Mouse (Mus musculus) heart, embryonic 11.5 days (tissue): Measurements from ENCODE around the gene Mzf1. TPM values are rescaled to one million over a fixed set of nuclear protein-coding genes. Genes with fewer than 3 reads are reported as not detected.

ENCODE experiments used
- ATAC-seq: fragments of 200-750 bp; cut with Nextera tagmentation; replicated peaks from 2 replicates; pipeline ENCODE4 v1.8.0; 2017; ENCODE audit warnings: moderate library complexity; ENCODE audit not compliant: insufficient number of reproducible peaks, low FRiP score, low TSS enrichment
- H3K27ac ChIP-seq: fragments of 300-500 bp; sonication (generic); 2 replicates; pipeline ENCODE4 v1.5.1; 2014; ENCODE audit warnings: mild to moderate bottlenecking, low read depth, low read length
- H3K27me3 ChIP-seq: fragments of 300-500 bp; sonication (generic); 2 replicates; pipeline ENCODE4 v1.6.1; 2014; ENCODE audit warnings: mild to moderate bottlenecking, low read length, mixed read lengths; ENCODE audit not compliant: control insufficient read depth, insufficient read depth
- H3K36me3 ChIP-seq: fragments of 300-500 bp; sonication (generic); 2 replicates; pipeline ENCODE4 v1.6.1; 2014; ENCODE audit warnings: mild to moderate bottlenecking, low read length, moderate library complexity, mixed read lengths; ENCODE audit not compliant: control insufficient read depth, insufficient read depth
- H3K4me1 ChIP-seq: fragments of 300-500 bp; sonication (generic); 2 replicates; pipeline ENCODE4 v1.6.1; 2014; ENCODE audit warnings: low read length; ENCODE audit not compliant: control insufficient read depth, insufficient read depth
- H3K4me2 ChIP-seq: fragments of 300-500 bp; sonication (generic); 2 replicates; pipeline ENCODE4 v1.6.1; 2014; ENCODE audit warnings: mild to moderate bottlenecking, moderate library complexity
- H3K4me3 ChIP-seq: fragments of 300-500 bp; sonication (generic); 2 replicates; pipeline ENCODE4 v1.5.1; 2014; ENCODE audit warnings: low read depth, low read length
- H3K9ac ChIP-seq: fragments of 300-500 bp; sonication (generic); 2 replicates; pipeline ENCODE4 v1.6.1; 2014; ENCODE audit warnings: mild to moderate bottlenecking, low read depth, low read length, moderate library complexity
- H3K9me3 ChIP-seq: fragments of 300-500 bp; sonication (generic); replicated peaks from 2 replicates; pipeline ENCODE4 v1.6.1; 2016; ENCODE audit warnings: low read length; ENCODE audit not compliant: control insufficient read depth
- WGBS: fragments of 180-500 bp; shearing (Covaris S2); extraction: QIAGEN DNeasy Blood & Tissue Kit; methylation state at CpG from one replicate; pipeline ENCODE4 v1.1.7; 2014; ENCODE audit not compliant: insufficient replicate concordance; 5-methylcytosine and 5-hydroxymethylcytosine counted together
- polyA plus RNA-seq: library from polyadenylated mRNA; unstranded; fragments of >200 nt; fragmentation: Nextera tagmentation; extraction: Ambion mirVana; gene quantifications from 2 replicates; pipeline ENCODE4 v1.2.1, GENCODE M21; 2014

The Mzf1 gene
- polyA plus RNA-seq, 1 experiment from 2014 or later: 1.7 TPM

DNA sequence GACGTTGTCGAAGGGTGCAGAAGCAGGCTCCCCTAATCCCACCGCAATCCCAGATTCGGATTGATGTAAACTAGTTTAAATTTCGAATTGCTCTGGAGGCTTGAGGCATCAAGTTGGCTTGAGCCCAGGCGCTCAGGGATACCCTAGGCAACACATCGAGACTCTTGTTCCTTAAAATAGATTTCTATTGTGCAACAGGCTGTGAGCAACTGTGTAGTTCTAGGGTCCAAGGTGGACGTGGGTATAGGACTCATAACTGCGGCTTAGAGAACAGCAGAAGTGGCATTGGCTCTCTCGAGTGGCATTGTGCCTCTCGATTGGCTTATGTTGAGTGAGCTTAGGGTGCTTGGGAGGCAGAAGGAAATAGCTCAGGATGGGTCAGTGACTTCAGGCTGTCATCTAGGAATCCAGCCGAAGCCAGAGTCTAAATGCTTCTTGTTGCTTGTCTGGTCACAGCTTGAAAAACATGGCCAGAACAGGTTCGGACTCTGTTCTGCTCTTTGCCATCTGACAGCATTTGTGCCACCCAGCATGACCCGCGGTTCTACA is 15.9 kb downstream of the Mzf1 start:
- Histone ChIP-seq H3K4me3 (peak overlapping the region; percentile 81), H3K9ac (peak overlapping the region; percentile 97), H3K27ac (peak overlapping the region; percentile 99), H3K4me2 (peak overlapping the region; percentile 69), H3K27me3 (peaks cover 16% of the 10 kb centered on the region), H3K9me3 (peaks cover 9% of the 10 kb centered on the region), H3K4me1 (peaks cover 16% of the 10 kb centered on the region), H3K36me3 (peaks cover 14% of the 10 kb centered on the region)
- ATAC-seq: no peak
- 17% methylated on average over 15 of the region's 15 CpGs for WGBS

DNA sequence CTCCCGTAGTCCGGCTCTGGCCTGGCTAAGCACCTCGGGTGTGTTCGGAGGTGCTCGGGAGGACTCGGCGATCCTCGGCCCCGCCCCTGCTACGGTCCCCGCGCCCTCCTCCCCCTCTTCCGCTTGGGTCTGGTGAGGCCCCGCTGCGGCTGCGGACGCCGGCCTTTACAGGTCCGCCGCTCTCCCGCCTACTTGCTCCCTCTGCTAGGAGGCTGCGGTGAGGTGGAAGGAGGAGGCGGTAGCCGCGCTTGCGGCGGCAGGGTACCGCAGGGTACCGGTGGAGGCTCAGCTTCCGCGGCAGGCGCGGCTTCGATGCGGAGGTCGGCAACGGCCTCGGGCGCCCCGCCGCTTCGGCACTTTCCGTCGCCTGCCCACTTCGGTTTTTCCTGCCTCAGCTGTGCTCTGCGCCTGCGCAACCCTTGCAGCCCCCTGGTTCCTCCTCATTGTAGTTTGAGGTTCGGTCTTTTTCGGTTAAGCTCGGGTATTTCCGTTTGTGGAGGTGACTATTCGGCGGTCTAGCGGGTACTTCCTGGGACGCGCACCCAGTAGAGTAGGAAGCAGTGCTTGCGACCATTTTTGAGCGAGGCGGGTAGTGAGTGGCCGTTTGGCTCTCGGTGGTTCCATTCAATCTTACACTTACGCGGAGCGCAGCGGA is 16.5 kb downstream of the Mzf1 start, which contains the start of gene Ube2m:
TSS of gene Ube2m (minus strand) at position 375 of the 655 bp plus-strand sequence.
- Histone ChIP-seq H3K9me3 (peaks cover 4% of the 10 kb centered on the region; the same call in 1 of the 2 replicates), H3K4me1 (peaks cover 20% of the 10 kb centered on the region), H3K27me3 (peaks cover 10% of the 10 kb centered on the region), H3K36me3 (peaks cover 14% of the 10 kb centered on the region), H3K9ac (peak within 1 kb of the TSS; percentile 97), H3K4me2 (peak within 1 kb of the TSS; percentile 69), H3K27ac (peak within 1 kb of the TSS; percentile 99), H3K4me3 (peak within 1 kb of the TSS; percentile 81)
- peak; percentile 91 for ATAC-seq
- WGBS: under 1% methylated on average over 59 of the region's 65 CpGs

- Histone ChIP-seq H3K4me2 (peak overlapping the region; percentile 69), H3K9ac (peak overlapping the region; percentile 97), H3K36me3 (peaks cover 17% of the 10 kb centered on the region), H3K27ac (peak overlapping the region; percentile 99), H3K4me3 (peak overlapping the region; percentile 81), H3K27me3 (peaks cover 3% of the 10 kb centered on the region; the same call in 1 of the 2 replicates), H3K9me3 (no peaks in the 10 kb centered on the region; the same call in 1 of the 2 replicates), H3K4me1 (peaks cover 21% of the 10 kb centered on the region)
- peak; percentile 5; the same call in 1 of the 2 replicates for ATAC-seq
- under 1% methylated on average over 32 of the region's 33 CpGs for WGBS
Observed at GRCm38 (mm10) chr7:13037366-13037765, 17.2 kb downstream of the Mzf1 start.

- H3K27me3 ChIP-seq: no peaks in the 10 kb centered on the region
- peaks cover 21% of the 10 kb centered on the region for H3K4me1 ChIP-seq
- H3K4me3 ChIP-seq: peak overlapping the region; percentile 81
- no peak for ATAC-seq
- H3K27ac ChIP-seq: no peak overlapping the region; the same call in 1 of the 2 replicates
- peak overlapping the region; percentile 69 for H3K4me2 ChIP-seq
- 28% methylated on average over 4 of the region's 4 CpGs for WGBS
- peak overlapping the region; percentile 97 for H3K9ac ChIP-seq
- no peaks in the 10 kb centered on the region for H3K9me3 ChIP-seq
- H3K36me3 ChIP-seq: peaks cover 19% of the 10 kb centered on the region
Observed at GRCm38 (mm10) chr7:13036806-13037205, 17.8 kb downstream of the Mzf1 start.

DNA sequence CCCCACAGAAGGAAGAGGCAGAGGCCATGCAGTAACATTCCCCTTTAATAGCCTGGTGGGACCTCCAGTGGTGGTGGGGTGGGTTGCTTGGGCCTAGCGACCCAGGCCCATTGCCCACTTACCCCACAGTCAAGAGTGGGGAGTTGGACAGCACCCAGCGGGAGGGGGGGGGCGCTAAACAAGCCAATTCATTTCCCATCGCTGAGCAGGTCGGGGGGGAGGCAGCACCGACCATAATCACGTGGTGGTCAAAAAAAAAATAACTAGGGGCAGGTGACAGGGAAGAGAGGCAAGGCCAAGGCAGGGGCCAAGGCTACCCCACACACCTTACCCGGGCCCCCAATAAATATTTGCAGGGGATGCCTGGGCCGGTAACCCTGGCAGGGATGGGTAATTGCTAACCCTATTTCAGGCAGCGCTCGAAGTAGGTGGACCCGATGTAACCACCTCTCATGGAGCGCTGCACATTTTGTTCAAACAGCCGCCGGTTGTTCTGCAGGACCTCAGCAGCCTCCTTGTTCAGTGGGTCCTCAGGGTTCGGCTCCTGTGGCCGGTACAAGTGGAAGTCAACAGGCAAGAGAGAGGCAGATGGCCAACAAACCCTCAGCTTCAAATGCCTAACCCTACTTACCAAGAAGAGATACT is 19.2 kb downstream of the Mzf1 start:
- Histone ChIP-seq H3K4me2 (peak overlapping the region; percentile 82), H3K4me1 (peaks cover 21% of the 10 kb centered on the region), H3K27me3 (no peaks in the 10 kb centered on the region), H3K9me3 (no peaks in the 10 kb centered on the region), H3K4me3 (peak overlapping the region; percentile 55), H3K27ac (peak overlapping the region; percentile 23), H3K9ac (0 out of 2 replicates have a peak overlapping the region, but pooled peaks have one; percentile 23), H3K36me3 (peaks cover 27% of the 10 kb centered on the region)
- no peak for ATAC-seq
- WGBS: 87% methylated on average over 17 of the region's 17 CpGs

DNA sequence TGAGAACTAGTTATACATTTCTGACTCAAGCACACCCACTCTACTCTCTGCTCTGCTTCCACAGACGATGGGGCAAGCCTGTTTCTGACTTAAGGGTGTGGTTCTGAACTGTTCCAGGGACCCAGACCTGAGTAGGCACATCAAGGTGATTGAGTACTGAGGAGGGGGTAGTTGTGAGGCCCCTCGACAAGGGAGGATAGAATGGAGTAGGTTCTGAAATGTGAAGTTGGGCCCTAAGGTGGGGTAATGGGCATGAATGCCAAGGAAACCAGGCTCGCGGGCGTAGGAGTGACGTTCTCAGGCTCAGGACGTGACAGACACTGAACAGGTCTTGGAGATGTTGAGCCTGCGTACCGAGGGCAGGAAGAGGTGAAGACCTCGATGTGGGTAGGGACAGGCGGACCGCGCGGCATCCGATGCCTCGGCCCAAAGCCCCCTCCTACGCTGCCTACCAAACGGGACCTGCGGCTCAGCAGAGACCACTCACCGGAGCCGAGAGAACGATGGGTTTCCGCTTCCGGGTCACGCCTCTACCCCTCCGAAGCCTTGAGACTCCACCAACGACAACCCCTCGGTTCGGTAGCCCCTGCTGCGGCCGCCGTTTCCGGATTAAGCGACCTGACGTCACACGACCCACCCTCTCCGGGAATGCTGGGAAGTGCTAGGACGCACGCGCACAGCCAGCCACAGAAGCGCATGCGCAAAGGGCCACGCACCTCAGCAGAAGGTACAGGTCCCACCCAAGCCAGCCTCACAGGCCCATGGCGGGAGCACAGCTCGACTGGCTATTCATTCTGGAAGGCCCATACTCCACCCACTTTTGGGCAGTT is 20.2 kb downstream of the Mzf1 start, which contains the start of gene Chmp2a:
TSS of gene Chmp2a (minus strand) at position 660 of the 830 bp plus-strand sequence.
- no peaks in the 10 kb centered on the region for H3K9me3 ChIP-seq
- H3K4me1 ChIP-seq: peaks cover 21% of the 10 kb centered on the region
- ATAC-seq: peak; percentile 74
- H3K36me3 ChIP-seq: peaks cover 37% of the 10 kb centered on the region
- under 1% methylated on average over 44 of the region's 45 CpGs for WGBS
- peak within 1 kb of the TSS; percentile 79 for H3K27ac ChIP-seq
- H3K27me3 ChIP-seq: no peaks in the 10 kb centered on the region
- H3K4me2 ChIP-seq: peak within 1 kb of the TSS; percentile 82
- H3K4me3 ChIP-seq: peak within 1 kb of the TSS; percentile 55
- peak within 1 kb of the TSS; percentile 82 for H3K9ac ChIP-seq

DNA sequence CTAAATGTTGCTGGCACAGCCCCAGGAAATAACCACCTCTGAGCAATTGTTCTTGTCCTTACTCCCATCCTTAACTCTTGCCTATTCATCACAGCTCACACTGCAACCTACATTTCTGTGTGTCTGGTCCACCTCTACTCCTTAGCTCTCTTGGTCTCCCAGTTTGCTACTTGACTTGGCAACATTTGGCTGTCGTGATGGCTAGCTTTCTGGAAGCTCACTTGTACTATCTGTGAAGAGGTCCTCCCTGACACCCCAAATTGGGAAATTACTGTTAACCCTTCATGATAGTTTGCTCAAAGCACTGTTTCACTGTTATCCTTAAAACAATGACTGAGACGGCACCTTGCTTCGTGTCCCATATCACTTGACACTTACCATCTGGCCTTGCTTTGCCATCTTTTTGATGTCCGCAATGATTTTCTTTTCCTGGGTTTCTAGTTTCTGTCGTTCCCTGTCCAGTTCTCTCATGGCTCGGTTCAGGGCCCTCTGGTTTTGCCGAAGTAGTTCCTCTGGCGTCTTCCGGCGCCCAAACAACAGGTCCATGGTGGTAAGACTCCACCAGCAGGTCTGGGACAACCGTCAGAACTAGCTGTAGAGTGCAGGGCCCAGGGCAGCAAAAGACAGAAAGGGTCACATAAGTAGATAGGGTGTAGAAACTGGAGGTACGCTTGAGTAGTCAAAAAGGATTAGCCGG is 21.0 kb downstream of the Mzf1 start:
- Histone ChIP-seq H3K9me3 (no peaks in the 10 kb centered on the region), H3K36me3 (peaks cover 44% of the 10 kb centered on the region), H3K27ac (peak overlapping the region; percentile 79; the same call in 1 of the 2 replicates), H3K4me2 (peak overlapping the region; percentile 82), H3K4me3 (peak overlapping the region; percentile 55), H3K27me3 (no peaks in the 10 kb centered on the region), H3K4me1 (peaks cover 14% of the 10 kb centered on the region), H3K9ac (peak overlapping the region; percentile 82)
- 47% methylated on average over 13 of the region's 13 CpGs for WGBS
- ATAC-seq: no peak
